Mouse (Mus musculus) ovary, adult 10 weeks (tissue): ENCODE results near the gene Gm7298. TPM values are rescaled to one million over a fixed set of nuclear protein-coding genes. Genes with fewer than 3 reads are reported as not detected.

Experiments
- polyA plus RNA-seq: library from polyadenylated mRNA; stranded (reverse); fragments of 350-450 nt; fragmentation: Illumina TruSeq; extraction: RNeasy Lipid Tissue Mini Kit (QIAGEN cat#74804); gene quantifications from one replicate; pipeline ENCODE4 v1.2.3, GENCODE M21; 2014

The Gm7298 gene
- 2.7 TPM for polyA plus RNA-seq

GRCm38 (mm10) chr6:121732632-121733031, at the start of gene Gm7298:
Gene Gm7298, plus strand, starts transcription at chr6:121732932.

GRCm38 (mm10) chr6:121838271-121838670, 105.5 kb downstream of the Gm7298 start, which contains the start of gene Mug1:
Gene Mug1, plus strand, starts transcription at chr6:121838541.

Other genes with a start within 250 kb of the Gm7298 start
- gene A2m, start 97.6 kb upstream of the Gm7298 start, polyA plus RNA-seq = 1.4 TPM
- 10.2 TPM for gene Mug1, start 105.6 kb downstream of the Gm7298 start, polyA plus RNA-seq